Mouse (Mus musculus) liver, embryonic 14.5 days (tissue): ENCODE data around the gene Apold1.

Source experiments
- CTCF ChIP-seq: IDR thresholded peaks from 2 replicates; pipeline ENCODE4 v1.5.1; 2016; ENCODE audit warnings: antibody characterized with exemption, low read depth, control low read depth
- EP300 ChIP-seq: IDR thresholded peaks from 2 replicates; pipeline ENCODE4 v1.6.1; 2016; ENCODE audit warnings: antibody characterized with exemption, low read depth

DNA sequence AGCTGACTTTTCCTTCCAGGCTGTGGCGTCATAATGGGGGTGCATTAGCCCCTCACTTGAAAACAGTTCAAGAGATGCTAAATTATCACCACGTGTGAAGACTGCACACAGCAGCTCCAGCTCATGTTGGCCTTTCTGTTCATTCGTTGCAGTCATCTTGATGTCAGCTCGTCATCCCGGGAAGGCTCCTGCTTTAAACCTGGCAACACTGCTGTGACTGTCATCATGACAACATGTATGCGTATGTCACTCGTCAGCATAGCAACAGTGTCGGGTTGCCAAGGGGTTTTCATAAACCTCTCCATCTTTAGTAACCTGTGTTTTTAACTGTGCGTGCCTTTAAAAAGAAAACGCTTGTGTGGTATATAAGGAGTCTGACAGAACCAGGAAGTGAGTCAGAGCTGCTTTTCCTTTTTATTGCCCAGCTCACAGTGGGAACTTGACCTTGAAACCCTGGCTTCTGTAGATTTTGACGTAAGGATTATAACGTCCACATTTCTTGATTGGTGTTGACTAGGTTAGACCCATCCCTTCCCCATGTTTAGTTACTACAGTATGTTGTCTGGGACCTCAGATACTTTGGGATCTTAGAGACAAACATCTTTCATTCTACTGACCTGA, 12.6 kb downstream of the Apold1 start:
- TF ChIP-seq CTCF (no peak), EP300 (no peak)
